Mouse (Mus musculus): ENCODE data around the gene Slc35c2. TPM values are rescaled to one million over a fixed set of nuclear protein-coding genes. Genes with fewer than 3 reads are reported as not detected.

Slc35c2 gene
- polyA plus RNA-seq, 1 experiment from 2014 or later: 67.3 TPM

DNA sequence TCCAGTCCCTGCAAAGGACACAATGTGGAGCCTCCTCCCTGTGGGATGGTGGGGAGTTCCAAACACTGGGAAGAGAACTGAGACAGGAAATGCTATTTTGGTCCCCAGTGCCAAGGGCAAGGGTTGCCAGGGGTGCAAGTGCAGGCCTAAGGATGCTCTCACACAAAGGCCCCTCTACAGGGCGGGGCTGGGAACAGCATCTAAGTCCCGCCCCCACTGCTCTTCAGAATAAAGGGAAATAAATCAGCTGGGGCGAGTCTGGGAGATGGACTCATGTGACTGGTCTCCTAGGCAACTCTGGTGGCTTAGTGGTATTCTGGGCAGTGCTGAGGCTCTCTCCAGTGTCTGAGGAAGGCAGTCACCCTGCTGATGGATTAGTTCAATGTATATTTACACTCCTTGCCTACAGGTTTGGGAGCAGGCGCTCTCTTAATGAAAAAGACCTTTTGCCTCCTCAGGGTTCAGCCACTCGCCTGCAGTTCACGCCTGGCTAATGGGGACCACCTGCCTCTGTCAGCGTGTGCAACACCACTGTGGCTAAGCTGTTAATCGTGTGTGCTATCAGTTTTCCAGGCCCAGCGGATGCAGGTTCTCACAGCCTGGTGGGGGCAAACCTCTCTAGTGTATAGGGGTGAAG, 29.3 kb upstream of the Slc35c2 start:
- Histone ChIP-seq H3K9ac (ENCODE audit: low read length) (peak overlapping the region; percentile 40; the same call in 1 of the 2 replicates), H3K9me3 (replicated peaks; ENCODE audit: control insufficient read depth, low read length) (no peaks in the 10 kb centered on the region), H3K27me3 (ENCODE audit: control insufficient read depth, insufficient read depth, low read length) (no peaks in the 10 kb centered on the region), H3K27ac (ENCODE audit: low read length) (peak overlapping the region; percentile 44), H3K36me3 (ENCODE audit: control insufficient read depth, insufficient read depth, low read length) (peaks cover 15% of the 10 kb centered on the region; the same call in 1 of the 2 replicates), H3K4me3 (replicated peaks; ENCODE audit: low read length) (no peak overlapping the region), H3K4me1 (ENCODE audit: control insufficient read depth, insufficient read depth, low read length) (peaks cover 41% of the 10 kb centered on the region), H3K4me2 (ENCODE audit: low read depth, low read length) (peak overlapping the region; percentile 25; the same call in 1 of the 2 replicates)
- WGBS: 18% methylated on average over 9 of the region's 9 CpGs
- ATAC-seq (ENCODE audit: insufficient read depth, low FRiP score): peak; percentile 69

DNA sequence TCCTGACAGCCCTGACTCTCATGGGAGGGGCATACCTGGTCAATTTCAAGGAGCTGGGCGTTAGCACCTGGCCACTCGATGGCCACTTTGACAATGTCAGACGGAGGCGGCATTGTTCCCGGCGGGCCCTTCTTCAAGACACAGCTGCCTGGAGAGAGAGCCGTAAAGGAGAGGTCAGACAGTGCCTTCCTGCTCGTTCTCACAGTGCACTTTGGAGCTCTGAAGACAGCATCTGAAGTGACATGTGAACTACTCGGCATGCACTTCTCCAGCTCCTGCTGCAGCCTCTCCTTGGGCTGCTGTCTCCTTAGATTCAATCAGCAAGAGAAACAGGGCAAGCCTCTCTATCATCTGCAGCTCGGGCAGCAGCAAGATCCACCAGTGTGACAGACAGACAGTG, 28.5 kb upstream of the Slc35c2 start:
- 52% methylated on average over 10 of the region's 10 CpGs for WGBS
- Histone ChIP-seq H3K27ac (ENCODE audit: low read length) (peak overlapping the region; percentile 24; the same call in 1 of the 2 replicates), H3K4me3 (replicated peaks; ENCODE audit: low read length) (no peak overlapping the region), H3K4me1 (ENCODE audit: control insufficient read depth, insufficient read depth, low read length) (peaks cover 34% of the 10 kb centered on the region), H3K9ac (ENCODE audit: low read length) (no peak overlapping the region), H3K36me3 (ENCODE audit: control insufficient read depth, insufficient read depth, low read length) (peaks cover 15% of the 10 kb centered on the region; the same call in 1 of the 2 replicates), H3K27me3 (ENCODE audit: control insufficient read depth, insufficient read depth, low read length) (no peaks in the 10 kb centered on the region), H3K4me2 (ENCODE audit: low read depth, low read length) (no peak overlapping the region), H3K9me3 (replicated peaks; ENCODE audit: control insufficient read depth, low read length) (no peaks in the 10 kb centered on the region)
- ATAC-seq (ENCODE audit: insufficient read depth, low FRiP score): no peak

DNA sequence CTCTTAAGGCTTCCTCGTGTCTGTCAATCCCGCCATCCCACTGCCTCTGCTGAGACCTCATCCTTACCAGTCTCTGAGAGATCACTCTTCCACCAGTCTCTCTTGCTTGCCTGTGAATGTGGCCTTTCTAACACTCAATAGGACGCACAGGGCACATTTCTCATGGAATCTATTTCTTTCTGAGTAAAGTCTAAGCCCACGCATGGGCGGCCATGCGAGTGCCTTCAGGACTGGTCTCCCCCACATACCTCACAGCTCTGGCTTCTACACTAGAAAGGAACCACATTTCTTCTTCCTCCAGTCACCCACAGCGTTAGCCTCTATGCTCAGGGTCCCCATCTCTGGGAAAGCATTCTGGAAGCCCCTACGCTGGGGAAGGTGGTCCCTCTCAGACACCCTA, 26.5 kb upstream of the Slc35c2 start:
- H3K27me3 ChIP-seq (ENCODE audit: control insufficient read depth, insufficient read depth, low read length): no peaks in the 10 kb centered on the region
- ATAC-seq (ENCODE audit: insufficient read depth, low FRiP score): no peak
- no peak overlapping the region for H3K4me3 ChIP-seq (replicated peaks; ENCODE audit: low read length)
- no peak overlapping the region for H3K4me2 ChIP-seq (ENCODE audit: low read depth, low read length)
- WGBS: 86% methylated on average over 8 of the region's 8 CpGs
- H3K27ac ChIP-seq (ENCODE audit: low read length): no peak overlapping the region
- H3K4me1 ChIP-seq (ENCODE audit: control insufficient read depth, insufficient read depth, low read length): peaks cover 26% of the 10 kb centered on the region
- no peaks in the 10 kb centered on the region for H3K9me3 ChIP-seq (replicated peaks; ENCODE audit: control insufficient read depth, low read length)
- peaks cover 15% of the 10 kb centered on the region; the same call in 1 of the 2 replicates for H3K36me3 ChIP-seq (ENCODE audit: control insufficient read depth, insufficient read depth, low read length)
- no peak overlapping the region for H3K9ac ChIP-seq (ENCODE audit: low read length)

DNA sequence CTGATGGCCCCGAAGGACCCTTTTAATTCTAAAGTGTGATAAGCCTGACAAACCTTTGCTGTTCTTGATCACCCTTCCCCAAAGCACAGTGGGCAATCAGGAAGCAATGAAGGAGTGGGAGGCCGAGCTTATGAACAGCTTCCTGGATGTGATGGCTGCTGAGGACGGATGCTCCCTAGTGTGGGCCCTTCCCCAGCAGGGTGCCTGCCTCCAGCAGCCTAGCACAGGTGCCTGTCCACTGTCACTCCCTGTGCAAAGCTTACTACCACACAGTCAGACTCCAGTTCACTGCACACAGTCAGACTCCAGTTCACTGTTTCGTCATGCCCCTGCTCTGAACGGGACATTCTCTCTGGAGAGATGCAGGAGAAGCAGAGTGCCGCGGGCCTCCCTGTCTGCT, 24.7 kb upstream of the Slc35c2 start:
- H3K4me3 ChIP-seq (replicated peaks; ENCODE audit: low read length): no peak overlapping the region
- no peak for ATAC-seq (ENCODE audit: insufficient read depth, low FRiP score)
- H3K9ac ChIP-seq (ENCODE audit: low read length): no peak overlapping the region; the same call in 1 of the 2 replicates
- H3K27me3 ChIP-seq (ENCODE audit: control insufficient read depth, insufficient read depth, low read length): no peaks in the 10 kb centered on the region
- H3K27ac ChIP-seq (ENCODE audit: low read length): no peak overlapping the region
- WGBS: 69% methylated on average over 7 of the region's 7 CpGs
- peaks cover 15% of the 10 kb centered on the region; the same call in 1 of the 2 replicates for H3K36me3 ChIP-seq (ENCODE audit: control insufficient read depth, insufficient read depth, low read length)
- no peak overlapping the region for H3K4me2 ChIP-seq (ENCODE audit: low read depth, low read length)
- H3K4me1 ChIP-seq (ENCODE audit: control insufficient read depth, insufficient read depth, low read length): peaks cover 11% of the 10 kb centered on the region
- H3K9me3 ChIP-seq (replicated peaks; ENCODE audit: control insufficient read depth, low read length): no peaks in the 10 kb centered on the region

DNA sequence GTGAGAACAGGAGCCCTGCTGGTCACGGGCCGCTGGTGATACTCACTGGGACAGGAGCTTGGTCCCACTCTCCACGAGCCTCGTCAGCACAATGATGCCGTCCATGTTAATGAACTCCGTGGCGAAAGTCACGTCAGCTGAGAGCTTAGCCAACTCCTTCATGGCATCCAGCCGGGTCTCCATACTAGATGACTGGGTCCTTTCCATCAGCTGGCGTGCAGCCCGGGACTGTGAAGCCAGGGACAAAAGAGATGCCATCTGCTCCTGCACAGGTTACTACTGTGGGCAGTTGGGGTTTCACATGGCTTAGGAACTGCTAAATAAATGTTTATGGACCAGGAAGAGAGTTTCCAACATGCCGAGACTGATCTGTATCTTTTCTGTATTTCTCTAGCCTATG, 23.9 kb upstream of the Slc35c2 start:
- Histone ChIP-seq H3K9me3 (replicated peaks; ENCODE audit: control insufficient read depth, low read length) (no peaks in the 10 kb centered on the region), H3K4me1 (ENCODE audit: control insufficient read depth, insufficient read depth, low read length) (peaks cover 3% of the 10 kb centered on the region; the same call in 1 of the 2 replicates), H3K9ac (ENCODE audit: low read length) (no peak overlapping the region), H3K36me3 (ENCODE audit: control insufficient read depth, insufficient read depth, low read length) (peaks cover 15% of the 10 kb centered on the region; the same call in 1 of the 2 replicates), H3K27ac (ENCODE audit: low read length) (no peak overlapping the region), H3K4me2 (ENCODE audit: low read depth, low read length) (no peak overlapping the region), H3K27me3 (ENCODE audit: control insufficient read depth, insufficient read depth, low read length) (no peaks in the 10 kb centered on the region), H3K4me3 (replicated peaks; ENCODE audit: low read length) (no peak overlapping the region)
- ATAC-seq (ENCODE audit: insufficient read depth, low FRiP score): no peak
- 88% methylated on average over 12 of the region's 12 CpGs for WGBS

DNA sequence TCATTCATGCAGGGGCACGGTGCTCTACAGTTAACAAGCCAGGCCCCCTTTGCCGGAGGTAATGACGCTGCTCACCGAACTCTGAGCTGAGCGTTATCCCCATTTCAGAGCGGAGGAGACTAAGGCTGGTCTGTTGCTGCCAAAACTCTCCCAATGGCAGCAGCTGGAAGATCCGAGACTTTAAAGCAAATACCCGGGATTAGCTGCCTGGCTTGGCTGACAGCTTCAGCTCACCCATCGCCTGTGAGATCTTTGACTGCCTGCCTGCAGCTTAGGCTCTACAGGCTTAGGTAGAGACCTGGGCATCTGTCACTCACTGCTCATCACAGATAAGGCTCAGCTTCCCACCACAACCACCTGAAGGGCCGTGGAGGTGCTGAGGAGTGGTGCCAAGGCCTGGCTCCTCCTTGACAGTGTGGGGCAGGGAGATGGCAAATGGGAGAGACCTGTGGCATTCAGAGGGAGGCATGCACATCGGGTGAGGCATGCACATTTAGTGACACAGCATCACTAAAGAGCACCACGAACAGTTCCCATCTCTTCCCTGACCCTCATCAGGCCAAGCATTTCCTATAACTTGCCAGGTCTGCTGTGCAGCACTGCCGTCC, 23.3 kb upstream of the Slc35c2 start:
- ATAC-seq (ENCODE audit: insufficient read depth, low FRiP score): no peak

DNA sequence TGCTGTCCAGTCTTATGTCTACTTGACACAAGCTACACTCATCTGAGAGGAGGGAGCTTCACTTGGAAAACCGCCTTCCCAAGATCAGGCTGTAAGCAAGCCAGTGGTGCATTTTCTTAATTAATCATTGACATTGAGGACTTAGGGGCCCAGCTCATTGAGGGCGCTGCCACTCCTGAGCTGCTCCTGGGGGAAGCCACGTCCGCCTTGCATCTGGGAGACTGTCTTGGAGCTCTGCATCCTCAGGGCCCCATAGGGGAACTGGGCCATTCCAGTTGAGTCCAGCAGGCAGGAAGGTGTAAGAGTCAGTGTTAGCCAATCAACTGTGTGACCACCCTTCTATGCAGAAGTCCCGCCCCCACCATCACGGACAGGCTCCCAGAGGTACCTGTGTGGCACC, 20.1 kb upstream of the Slc35c2 start:
- ATAC-seq (ENCODE audit: insufficient read depth, low FRiP score): no peak
- no peaks in the 10 kb centered on the region for H3K4me1 ChIP-seq (ENCODE audit: control insufficient read depth, insufficient read depth, low read length)
- no peak overlapping the region for H3K4me2 ChIP-seq (ENCODE audit: low read depth, low read length)
- 88% methylated on average over 6 of the region's 6 CpGs for WGBS
- no peaks in the 10 kb centered on the region for H3K9me3 ChIP-seq (replicated peaks; ENCODE audit: control insufficient read depth, low read length)
- H3K4me3 ChIP-seq (replicated peaks; ENCODE audit: low read length): no peak overlapping the region
- peaks cover 10% of the 10 kb centered on the region; the same call in 1 of the 2 replicates for H3K36me3 ChIP-seq (ENCODE audit: control insufficient read depth, insufficient read depth, low read length)
- no peaks in the 10 kb centered on the region for H3K27me3 ChIP-seq (ENCODE audit: control insufficient read depth, insufficient read depth, low read length)
- H3K27ac ChIP-seq (ENCODE audit: low read length): no peak overlapping the region
- H3K9ac ChIP-seq (ENCODE audit: low read length): no peak overlapping the region

More for the DNA sequence above, 23.3 kb upstream of the Slc35c2 start:
- Histone ChIP-seq H3K4me1 (ENCODE audit: control insufficient read depth, insufficient read depth, low read length) (no peaks in the 10 kb centered on the region), H3K9ac (ENCODE audit: low read length) (no peak overlapping the region), H3K27ac (ENCODE audit: low read length) (no peak overlapping the region), H3K4me3 (replicated peaks; ENCODE audit: low read length) (no peak overlapping the region), H3K9me3 (replicated peaks; ENCODE audit: control insufficient read depth, low read length) (no peaks in the 10 kb centered on the region), H3K4me2 (ENCODE audit: low read depth, low read length) (no peak overlapping the region), H3K27me3 (ENCODE audit: control insufficient read depth, insufficient read depth, low read length) (no peaks in the 10 kb centered on the region), H3K36me3 (ENCODE audit: control insufficient read depth, insufficient read depth, low read length) (peaks cover 15% of the 10 kb centered on the region; the same call in 1 of the 2 replicates)
- WGBS: 75% methylated on average over 13 of the region's 13 CpGs

DNA sequence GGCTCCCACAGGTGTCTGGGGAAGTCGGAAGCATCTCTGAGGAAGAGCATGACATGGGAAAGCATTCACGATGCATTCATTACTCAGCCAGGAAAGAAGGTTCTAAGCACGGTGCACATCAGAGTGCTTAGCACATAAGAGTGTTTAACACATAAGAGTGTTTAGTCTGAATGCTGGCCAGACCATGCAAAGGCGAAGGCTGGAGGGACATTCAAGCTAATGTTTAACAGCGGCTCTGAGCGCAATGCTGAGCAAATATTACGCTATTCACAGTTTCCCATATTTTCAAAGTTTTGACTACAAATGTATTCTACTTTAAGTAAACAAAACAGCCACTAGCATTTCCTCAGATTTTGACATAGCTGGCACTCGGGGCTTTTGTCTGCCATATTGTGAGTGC, 17.8 kb upstream of the Slc35c2 start:
- no peak overlapping the region for H3K9ac ChIP-seq (ENCODE audit: low read length)
- H3K9me3 ChIP-seq (replicated peaks; ENCODE audit: control insufficient read depth, low read length): no peaks in the 10 kb centered on the region
- no peak for ATAC-seq (ENCODE audit: insufficient read depth, low FRiP score)
- peaks cover 14% of the 10 kb centered on the region for H3K36me3 ChIP-seq (ENCODE audit: control insufficient read depth, insufficient read depth, low read length)
- H3K4me1 ChIP-seq (ENCODE audit: control insufficient read depth, insufficient read depth, low read length): no peaks in the 10 kb centered on the region
- no peak overlapping the region for H3K27ac ChIP-seq (ENCODE audit: low read length)
- no peaks in the 10 kb centered on the region for H3K27me3 ChIP-seq (ENCODE audit: control insufficient read depth, insufficient read depth, low read length)
- H3K4me2 ChIP-seq (ENCODE audit: low read depth, low read length): no peak overlapping the region
- WGBS: 67% methylated on average over 8 of the region's 8 CpGs
- no peak overlapping the region for H3K4me3 ChIP-seq (replicated peaks; ENCODE audit: low read length)

DNA sequence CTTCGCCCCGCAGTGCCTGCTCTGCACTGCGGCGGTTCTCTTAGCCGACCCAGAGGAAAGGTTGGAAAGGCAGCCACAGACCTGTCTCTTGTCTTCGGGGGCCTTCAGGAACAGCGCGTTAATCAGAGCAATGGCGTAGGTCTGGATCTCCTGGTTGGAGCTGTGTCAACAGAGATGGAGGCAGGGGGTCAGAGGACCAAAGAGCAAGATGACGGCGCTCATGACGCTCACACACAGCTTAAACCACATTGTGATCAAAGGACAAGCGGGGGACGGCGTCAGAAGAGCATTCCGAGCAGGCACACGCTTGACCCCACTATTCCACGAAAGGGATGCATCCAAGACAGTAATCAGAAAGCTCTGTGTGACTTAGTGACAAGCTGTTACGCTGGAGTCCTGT, 17.1 kb upstream of the Slc35c2 start:
- Histone ChIP-seq H3K4me3 (replicated peaks; ENCODE audit: low read length) (no peak overlapping the region), H3K4me2 (ENCODE audit: low read depth, low read length) (no peak overlapping the region), H3K4me1 (ENCODE audit: control insufficient read depth, insufficient read depth, low read length) (no peaks in the 10 kb centered on the region), H3K36me3 (ENCODE audit: control insufficient read depth, insufficient read depth, low read length) (peaks cover 14% of the 10 kb centered on the region), H3K9ac (ENCODE audit: low read length) (no peak overlapping the region), H3K27ac (ENCODE audit: low read length) (no peak overlapping the region), H3K9me3 (replicated peaks; ENCODE audit: control insufficient read depth, low read length) (no peaks in the 10 kb centered on the region), H3K27me3 (ENCODE audit: control insufficient read depth, insufficient read depth, low read length) (no peaks in the 10 kb centered on the region)
- 77% methylated on average over 19 of the region's 19 CpGs for WGBS
- ATAC-seq (ENCODE audit: insufficient read depth, low FRiP score): no peak; the same call in 1 of the 2 replicates
